Comparison of ENCODE assay signal across 17 mouse cellular contexts in genomic region chr10:39681014-39681413, GRCm38 (mm10).
"Had no signal": no experiment of that assay in that cellular context is flagged by ENCODE, and none has a peak within 500 bp of the region (broad histone marks: within the 10 kb centered on the region; RNA-seq: fewer than 3 reads in every experiment).

No protein-coding gene starts in this region.

- H3K27me3 ChIP-seq: intestine, embryonic 15.5 days; midbrain, embryonic 12.5 days; midbrain, embryonic 15.5 days; neural tube, embryonic 13.5 days had no signal

- H3K9ac ChIP-seq: intestine, embryonic 15.5 days; liver, embryonic 14.5 days; liver, postnatal 0 days; lung, embryonic 14.5 days; midbrain, embryonic 12.5 days; midbrain, embryonic 15.5 days; neural tube, embryonic 13.5 days had no signal

- H3K27ac ChIP-seq: intestine, embryonic 15.5 days; kidney, postnatal 0 days; left cerebral cortex, adult 2 months; liver, embryonic 14.5 days; macrophage; midbrain, embryonic 12.5 days; midbrain, embryonic 15.5 days; neural tube, embryonic 13.5 days had no signal

- ATAC-seq: intestine, embryonic 15.5 days; liver, postnatal 0 days; lung, postnatal 0 days; midbrain, embryonic 15.5 days had no signal

- H3K4me3 ChIP-seq: intestine, embryonic 15.5 days; left cerebral cortex, adult 2 months; midbrain, embryonic 12.5 days; midbrain, embryonic 15.5 days; neural tube, embryonic 13.5 days had no signal

- H3K4me2 ChIP-seq: intestine, embryonic 15.5 days; liver, embryonic 11.5 days; lung, embryonic 14.5 days; midbrain, embryonic 12.5 days; midbrain, embryonic 15.5 days; neural tube, embryonic 13.5 days had no signal

- H3K4me1 ChIP-seq: midbrain, embryonic 15.5 days had no signal

- DNase-seq: kidney, adult 11 months; kidney, adult 9 months; kidney, postnatal 25 days; layer of hippocampus, postnatal 36 days; liver, postnatal 0 days; lung, embryonic 14.5 days; thymus, postnatal 25 days had no signal

- H3K9me3 ChIP-seq: intestine, embryonic 15.5 days; midbrain, embryonic 12.5 days; midbrain, embryonic 15.5 days; neural tube, embryonic 13.5 days had no signal

- H3K36me3 ChIP-seq: intestine, embryonic 15.5 days; midbrain, embryonic 15.5 days had no signal
